17 mouse cellular contexts compared by ENCODE assay signal in genomic region chr2:163392436-163392835, GRCm38 (mm10). TPM values are rescaled to one million over a fixed set of nuclear protein-coding genes. Genes with fewer than 3 reads are reported as not detected.
A peak's percentile ranks its signal among the peaks of the same experiment; 100 is the strongest.
DNase-seq lines count a peak whose midpoint lies in the region; ATAC-seq lines count a peak whose summit lies in the region.
"Had no signal": no experiment of that assay in that cellular context is flagged by ENCODE, and none has a peak within 500 bp of the region (broad histone marks: within the 10 kb centered on the region; RNA-seq: fewer than 3 reads in every experiment).

No protein-coding gene starts in this region.

- H3K4me3 ChIP-seq in lung, embryonic 16.5 days (ENCODE audit: low read length), result no peak overlapping the region
- H3K4me3 ChIP-seq in heart, embryonic 11.5 days (ENCODE audit: low read depth, low read length), result peak overlapping the region; percentile 62
- no peak overlapping the region for H3K4me3 ChIP-seq in intestine, embryonic 16.5 days (ENCODE audit: low read length)
- no peak overlapping the region for H3K4me3 ChIP-seq in forebrain, embryonic 16.5 days (replicated peaks; ENCODE audit: low read length)
- H3K4me3 ChIP-seq in hindbrain, embryonic 11.5 days (ENCODE audit: low read depth, low read length), result no peak overlapping the region
- no peak overlapping the region for H3K4me3 ChIP-seq in hindbrain, embryonic 12.5 days
- no peak overlapping the region for H3K4me3 ChIP-seq in liver, embryonic 12.5 days
- H3K4me3 ChIP-seq: embryonic facial prominence, embryonic 13.5 days; forebrain, embryonic 13.5 days; hindbrain, embryonic 13.5 days; left cerebral cortex, adult 2 months; liver, embryonic 15.5 days had no signal

- H3K36me3 ChIP-seq in lung, embryonic 16.5 days (ENCODE audit: control insufficient read depth, insufficient read depth, low read length), result no peaks in the 10 kb centered on the region
- H3K36me3 ChIP-seq in heart, embryonic 11.5 days (ENCODE audit: control insufficient read depth, insufficient read depth, low read length), result peaks cover 3% of the 10 kb centered on the region; the same call in 1 of the 2 replicates
- H3K36me3 ChIP-seq in intestine, embryonic 16.5 days (ENCODE audit: control insufficient read depth, insufficient read depth, low read length), result no peaks in the 10 kb centered on the region
- no peaks in the 10 kb centered on the region for H3K36me3 ChIP-seq in forebrain, embryonic 16.5 days (ENCODE audit: control insufficient read depth, insufficient read depth)
- H3K36me3 ChIP-seq in hindbrain, embryonic 11.5 days (ENCODE audit: control insufficient read depth, insufficient read depth, low read length), result no peaks in the 10 kb centered on the region
- H3K36me3 ChIP-seq in hindbrain, embryonic 12.5 days, result no peaks in the 10 kb centered on the region
- no peaks in the 10 kb centered on the region for H3K36me3 ChIP-seq in liver, embryonic 12.5 days
- H3K36me3 ChIP-seq: embryonic facial prominence, embryonic 13.5 days; hindbrain, embryonic 13.5 days; liver, embryonic 15.5 days had no signal

- H3K4me1 ChIP-seq in lung, embryonic 16.5 days (replicated peaks; ENCODE audit: control insufficient read depth, insufficient read depth, low read length), result no peaks in the 10 kb centered on the region; the same call in 1 of the 2 replicates
- H3K4me1 ChIP-seq in heart, embryonic 11.5 days (ENCODE audit: control insufficient read depth, insufficient read depth, low read length), result peaks cover 15% of the 10 kb centered on the region
- no peaks in the 10 kb centered on the region for H3K4me1 ChIP-seq in intestine, embryonic 16.5 days (ENCODE audit: control insufficient read depth, insufficient read depth, low read length)
- no peaks in the 10 kb centered on the region for H3K4me1 ChIP-seq in forebrain, embryonic 16.5 days (replicated peaks; ENCODE audit: control insufficient read depth, insufficient read depth, low read length)
- no peaks in the 10 kb centered on the region for H3K4me1 ChIP-seq in hindbrain, embryonic 11.5 days (replicated peaks; ENCODE audit: control insufficient read depth, insufficient read depth, low read length)
- peaks cover under 1% of the 10 kb centered on the region; the same call in 1 of the 2 replicates for H3K4me1 ChIP-seq in hindbrain, embryonic 12.5 days
- H3K4me1 ChIP-seq in liver, embryonic 12.5 days, result no peaks in the 10 kb centered on the region
- H3K4me1 ChIP-seq: forebrain, embryonic 13.5 days; liver, embryonic 15.5 days had no signal

- H3K27me3 ChIP-seq in lung, embryonic 16.5 days (ENCODE audit: control insufficient read depth, insufficient read depth, low read depth, low read length), result no peaks in the 10 kb centered on the region
- no peaks in the 10 kb centered on the region for H3K27me3 ChIP-seq in heart, embryonic 11.5 days (ENCODE audit: control insufficient read depth, insufficient read depth, low read length)
- no peaks in the 10 kb centered on the region for H3K27me3 ChIP-seq in intestine, embryonic 16.5 days (replicated peaks; ENCODE audit: control insufficient read depth, insufficient read depth, low read length)
- no peaks in the 10 kb centered on the region for H3K27me3 ChIP-seq in forebrain, embryonic 16.5 days (replicated peaks; ENCODE audit: control insufficient read depth, insufficient read depth, low read length)
- H3K27me3 ChIP-seq in hindbrain, embryonic 11.5 days (ENCODE audit: control insufficient read depth, insufficient read depth, low read length), result no peaks in the 10 kb centered on the region
- H3K27me3 ChIP-seq in hindbrain, embryonic 12.5 days, result no peaks in the 10 kb centered on the region
- peaks cover 19% of the 10 kb centered on the region for H3K27me3 ChIP-seq in liver, embryonic 12.5 days (replicated peaks)
- H3K27me3 ChIP-seq: embryonic facial prominence, embryonic 13.5 days; forebrain, embryonic 13.5 days had no signal

- ATAC-seq in lung, embryonic 16.5 days (ENCODE audit: low read depth), result peak; percentile 71
- ATAC-seq in heart, embryonic 11.5 days (replicated peaks; ENCODE audit: insufficient number of reproducible peaks, low FRiP score, low TSS enrichment), result peak; percentile 68
- ATAC-seq in intestine, embryonic 16.5 days, result peak; percentile 76
- no peak for ATAC-seq in forebrain, embryonic 16.5 days
- ATAC-seq in hindbrain, embryonic 11.5 days (ENCODE audit: low FRiP score), result no peak
- no peak for ATAC-seq in hindbrain, embryonic 12.5 days (ENCODE audit: low FRiP score)
- ATAC-seq in liver, embryonic 12.5 days, result no peak
- ATAC-seq: forebrain, embryonic 13.5 days; midbrain, embryonic 16.5 days had no signal

- H3K9me3 ChIP-seq in lung, embryonic 16.5 days (ENCODE audit: control insufficient read depth, low read length), result 0 out of 2 replicates have a peak, but pooled peaks cover 3% of the 10 kb centered on the region
- H3K9me3 ChIP-seq in heart, embryonic 11.5 days (replicated peaks; ENCODE audit: control insufficient read depth, low read length), result no peaks in the 10 kb centered on the region
- no peaks in the 10 kb centered on the region for H3K9me3 ChIP-seq in intestine, embryonic 16.5 days (ENCODE audit: control insufficient read depth, low read length)
- no peaks in the 10 kb centered on the region for H3K9me3 ChIP-seq in forebrain, embryonic 16.5 days (ENCODE audit: control insufficient read depth, low read length)
- H3K9me3 ChIP-seq in hindbrain, embryonic 11.5 days (ENCODE audit: control insufficient read depth, low read length), result no peaks in the 10 kb centered on the region
- H3K9me3 ChIP-seq in hindbrain, embryonic 12.5 days (replicated peaks), result no peaks in the 10 kb centered on the region
- no peaks in the 10 kb centered on the region for H3K9me3 ChIP-seq in liver, embryonic 12.5 days (replicated peaks)
- H3K9me3 ChIP-seq: forebrain, embryonic 13.5 days; liver, embryonic 15.5 days had no signal

- no peak overlapping the region for H3K9ac ChIP-seq in lung, embryonic 16.5 days (ENCODE audit: low read length)
- H3K9ac ChIP-seq in heart, embryonic 11.5 days (ENCODE audit: low read depth, low read length), result peak overlapping the region; percentile 72
- H3K9ac ChIP-seq in intestine, embryonic 16.5 days (ENCODE audit: low read depth, low read length), result no peak overlapping the region
- H3K9ac ChIP-seq in forebrain, embryonic 16.5 days (replicated peaks; ENCODE audit: low read depth, low read length), result no peak overlapping the region
- H3K9ac ChIP-seq in hindbrain, embryonic 11.5 days (ENCODE audit: low read depth, low read length), result no peak overlapping the region
- H3K9ac ChIP-seq in hindbrain, embryonic 12.5 days, result no peak overlapping the region
- no peak overlapping the region for H3K9ac ChIP-seq in liver, embryonic 12.5 days
- H3K9ac ChIP-seq: embryonic facial prominence, embryonic 13.5 days; forebrain, embryonic 13.5 days; hindbrain, embryonic 13.5 days; liver, embryonic 15.5 days had no signal

- 0 out of 2 replicates have a peak overlapping the region, but pooled peaks have one; percentile 3 for H3K27ac ChIP-seq in lung, embryonic 16.5 days (ENCODE audit: low read length)
- peak overlapping the region; percentile 92 for H3K27ac ChIP-seq in heart, embryonic 11.5 days (ENCODE audit: low read depth, low read length)
- H3K27ac ChIP-seq in intestine, embryonic 16.5 days (ENCODE audit: low read length), result no peak overlapping the region
- no peak overlapping the region for H3K27ac ChIP-seq in forebrain, embryonic 16.5 days (ENCODE audit: low read length)
- H3K27ac ChIP-seq in hindbrain, embryonic 11.5 days (ENCODE audit: low read depth, low read length), result no peak overlapping the region
- no peak overlapping the region for H3K27ac ChIP-seq in hindbrain, embryonic 12.5 days
- no peak overlapping the region for H3K27ac ChIP-seq in liver, embryonic 12.5 days
- H3K27ac ChIP-seq: embryonic facial prominence, embryonic 13.5 days; forebrain, embryonic 13.5 days; hindbrain, embryonic 13.5 days; left cerebral cortex, adult 2 months; liver, embryonic 15.5 days had no signal

- no peak overlapping the region for H3K4me2 ChIP-seq in lung, embryonic 16.5 days (ENCODE audit: low read depth, low read length)
- peak overlapping the region; percentile 76 for H3K4me2 ChIP-seq in heart, embryonic 11.5 days
- no peak overlapping the region for H3K4me2 ChIP-seq in intestine, embryonic 16.5 days (ENCODE audit: low read depth, low read length)
- no peak overlapping the region for H3K4me2 ChIP-seq in forebrain, embryonic 16.5 days (ENCODE audit: low read length)
- H3K4me2 ChIP-seq in hindbrain, embryonic 11.5 days (replicated peaks; ENCODE audit: low read depth, low read length), result no peak overlapping the region
- H3K4me2 ChIP-seq in hindbrain, embryonic 12.5 days (replicated peaks), result no peak overlapping the region
- H3K4me2 ChIP-seq in liver, embryonic 12.5 days, result no peak overlapping the region
- H3K4me2 ChIP-seq: embryonic facial prominence, embryonic 13.5 days; forebrain, embryonic 13.5 days; hindbrain, embryonic 13.5 days; liver, embryonic 15.5 days had no signal

- WGBS in lung, embryonic 16.5 days, result 59% methylated on average over 6 of the region's 6 CpGs
- WGBS in heart, embryonic 11.5 days (ENCODE audit: insufficient replicate concordance), result 35% methylated on average over 6 of the region's 6 CpGs
- WGBS in intestine, embryonic 16.5 days, result 61% methylated on average over 6 of the region's 6 CpGs
- WGBS in forebrain, embryonic 16.5 days, result 83% methylated on average over 6 of the region's 6 CpGs
- WGBS in hindbrain, embryonic 11.5 days, result 79% methylated on average over 6 of the region's 6 CpGs
- WGBS in hindbrain, embryonic 12.5 days, result 77% methylated on average over 6 of the region's 6 CpGs
- WGBS in liver, embryonic 12.5 days (ENCODE audit: insufficient replicate concordance), result 61% methylated on average over 6 of the region's 6 CpGs

- DNase-seq in lung, postnatal 36 days, result no peak
- no peak for DNase-seq in hindbrain, embryonic 11.5 days (ENCODE audit: low spot score)
- DNase-seq: cerebellum, adult 2 months; kidney, postnatal 36 days; right cerebral cortex, postnatal 25 days had no signal

RNA-seq across cellular contexts. Expression of gene Jph2, which starts 5.4 kb away (rescaled TPM):
- polyA plus RNA-seq in lung, embryonic 16.5 days (2015; fragmentation: Nextera tagmentation; extraction: Ambion mirVana), result 4.4 and 4.8 TPM in 2 replicates
- polyA plus RNA-seq in heart, embryonic 11.5 days (2014; fragmentation: Nextera tagmentation; extraction: Ambion mirVana), result 19.5 and 22.7 TPM in 2 replicates
- 6.3 and 7.5 TPM in 2 replicates for polyA plus RNA-seq in intestine, embryonic 16.5 days (2015; fragmentation: Nextera tagmentation; extraction: Ambion mirVana)
- polyA plus RNA-seq in forebrain, embryonic 16.5 days (2015; fragmentation: Nextera tagmentation; extraction: Ambion mirVana), result 0.20 and 0.28 TPM in 2 replicates
- 0.32 and 0.43 TPM in 2 replicates for polyA plus RNA-seq in hindbrain, embryonic 11.5 days (2014; fragmentation: Nextera tagmentation; extraction: Ambion mirVana)
- polyA plus RNA-seq in hindbrain, embryonic 12.5 days (2016; fragmentation: Nextera tagmentation; extraction: Ambion mirVana), result 0.76 and 1.2 TPM in 2 replicates
- 0.12 and 0.16 TPM in 2 replicates for polyA plus RNA-seq in liver, embryonic 12.5 days (2016; fragmentation: Nextera tagmentation; extraction: Ambion mirVana)

RNA-seq across cellular contexts. Expression of gene Oser1, which starts 32.1 kb away (rescaled TPM):
- 83.2 and 89.9 TPM in 2 replicates for polyA plus RNA-seq in lung, embryonic 16.5 days (2015; fragmentation: Nextera tagmentation; extraction: Ambion mirVana)
- polyA plus RNA-seq in heart, embryonic 11.5 days (2014; fragmentation: Nextera tagmentation; extraction: Ambion mirVana), result 60.8 and 64.1 TPM in 2 replicates
- polyA plus RNA-seq in intestine, embryonic 16.5 days (2015; fragmentation: Nextera tagmentation; extraction: Ambion mirVana), result 79.4 and 85.8 TPM in 2 replicates
- 77.3 and 77.4 TPM in 2 replicates for polyA plus RNA-seq in forebrain, embryonic 16.5 days (2015; fragmentation: Nextera tagmentation; extraction: Ambion mirVana)
- 88.7 and 92.1 TPM in 2 replicates for polyA plus RNA-seq in hindbrain, embryonic 11.5 days (2014; fragmentation: Nextera tagmentation; extraction: Ambion mirVana)
- polyA plus RNA-seq in hindbrain, embryonic 12.5 days (2016; fragmentation: Nextera tagmentation; extraction: Ambion mirVana), result 67.9 and 70.8 TPM in 2 replicates
- polyA plus RNA-seq in liver, embryonic 12.5 days (2016; fragmentation: Nextera tagmentation; extraction: Ambion mirVana), result 41.3 and 43.0 TPM in 2 replicates

RNA-seq across cellular contexts. Expression of gene Gdap1l1, which starts 45.8 kb away (rescaled TPM):
- polyA plus RNA-seq in lung, embryonic 16.5 days (2015; fragmentation: Nextera tagmentation; extraction: Ambion mirVana), result 0.89 and 0.92 TPM in 2 replicates
- 0.31 and 0.64 TPM in 2 replicates for polyA plus RNA-seq in heart, embryonic 11.5 days (2014; fragmentation: Nextera tagmentation; extraction: Ambion mirVana)
- polyA plus RNA-seq in intestine, embryonic 16.5 days (2015; fragmentation: Nextera tagmentation; extraction: Ambion mirVana), result 3.9 and 5.0 TPM in 2 replicates
- polyA plus RNA-seq in forebrain, embryonic 16.5 days (2015; fragmentation: Nextera tagmentation; extraction: Ambion mirVana), result 103 and 124 TPM in 2 replicates
- polyA plus RNA-seq in hindbrain, embryonic 11.5 days (2014; fragmentation: Nextera tagmentation; extraction: Ambion mirVana), result 47.4 and 52.9 TPM in 2 replicates
- polyA plus RNA-seq in hindbrain, embryonic 12.5 days (2016; fragmentation: Nextera tagmentation; extraction: Ambion mirVana), result 68.7 and 70.1 TPM in 2 replicates
- 0.19 and 0.36 TPM in 2 replicates for polyA plus RNA-seq in liver, embryonic 12.5 days (2016; fragmentation: Nextera tagmentation; extraction: Ambion mirVana)

Comparison
In these comparisons a context has a peak if more than half of its experiments do, and no peak if none do; other contexts are left out.
1. ATAC-seq: peak in lung, embryonic 16.5 days (single experiment), heart, embryonic 11.5 days (single experiment) and intestine, embryonic 16.5 days (single experiment); none in forebrain, embryonic 16.5 days (single experiment), hindbrain, embryonic 11.5 days (single experiment), hindbrain, embryonic 12.5 days (single experiment) and liver, embryonic 12.5 days (single experiment).
2. H3K27ac ChIP-seq: peak in lung, embryonic 16.5 days (single experiment) and heart, embryonic 11.5 days (single experiment); none in intestine, embryonic 16.5 days (single experiment), forebrain, embryonic 16.5 days (single experiment), hindbrain, embryonic 11.5 days (single experiment), hindbrain, embryonic 12.5 days (single experiment) and liver, embryonic 12.5 days (single experiment).